Mouse (Mus musculus) liver, embryonic 14 days (tissue): ENCODE data around the gene Mup13. TPM values are rescaled to one million over a fixed set of nuclear protein-coding genes. Genes with fewer than 3 reads are reported as not detected.

ENCODE experiments used
- polyA plus RNA-seq: library from polyadenylated mRNA; depleted of rRNA; stranded (reverse); fragments of >200 nt; gene quantifications from 2 replicates; pipeline ENCODE4 v1.2.3, GENCODE M21; 2012; rRNA removed

Mup13 gene
- not detected in 2 replicates for polyA plus RNA-seq

GRCm38 (mm10) chr4:61228186-61228585 is at the start of gene Mup13:
Gene Mup13 (minus strand): TSS chr4:61228286.

Other genes with a start within 250 kb of the Mup13 start
- gene Mup14, start 75.7 kb upstream of the Mup13 start, polyA plus RNA-seq, result not detected in 2 replicates
- not detected in 2 replicates for gene Mup15, start 211.5 kb upstream of the Mup13 start, polyA plus RNA-seq